Mouse (Mus musculus) embryo, embryonic 11.5 days (tissue): ENCODE measurements around the gene Opcml.

Source experiments
- DNase-seq: peaks from one replicate; pipeline ENCODE4 v3.0.0-alpha.2; 2012; ENCODE audit warnings: low read depth, low spot score

Gene Opcml

GRCm38 (mm10) chr9:28439433-28440191 is 649.0 kb downstream of the Opcml start:
- no peak for DNase-seq

GRCm38 (mm10) chr9:28440192-28440795 is 649.7 kb downstream of the Opcml start:
- no peak for DNase-seq

GRCm38 (mm10) chr9:28444485-28444884 is 653.9 kb downstream of the Opcml start:
- DNase-seq, result no peak

GRCm38 (mm10) chr9:28444972-28445371 is 654.4 kb downstream of the Opcml start:
- no peak for DNase-seq

- DNase-seq, result no peak
Measured at GRCm38 (mm10) chr9:28445863-28446262, 655.3 kb downstream of the Opcml start.

GRCm38 (mm10) chr9:28446278-28447064 is 655.9 kb downstream of the Opcml start:
- DNase-seq, result no peak

GRCm38 (mm10) chr9:28452509-28452908 is 661.9 kb downstream of the Opcml start:
- DNase-seq, result no peak

GRCm38 (mm10) chr9:28453062-28453461 is 662.5 kb downstream of the Opcml start:
- no peak for DNase-seq

GRCm38 (mm10) chr9:28457982-28458770 is 667.6 kb downstream of the Opcml start:
- DNase-seq, result no peak

- no peak for DNase-seq
Measured at GRCm38 (mm10) chr9:28463622-28464021, 673.0 kb downstream of the Opcml start.

GRCm38 (mm10) chr9:28469419-28469818 is 678.8 kb downstream of the Opcml start:
- no peak for DNase-seq

GRCm38 (mm10) chr9:28471501-28471900 is 680.9 kb downstream of the Opcml start:
- DNase-seq, result no peak

- no peak for DNase-seq
Measured at GRCm38 (mm10) chr9:28474586-28474985, 684.0 kb downstream of the Opcml start.

GRCm38 (mm10) chr9:28481261-28481660 is 690.7 kb downstream of the Opcml start:
- no peak for DNase-seq

- no peak for DNase-seq
Measured at GRCm38 (mm10) chr9:28488499-28488898, 697.9 kb downstream of the Opcml start.

GRCm38 (mm10) chr9:28489828-28490227 is 699.3 kb downstream of the Opcml start:
- DNase-seq, result no peak

GRCm38 (mm10) chr9:28490410-28490809 is 699.8 kb downstream of the Opcml start:
- no peak for DNase-seq

GRCm38 (mm10) chr9:28499841-28500794 is 709.5 kb downstream of the Opcml start:
- no peak for DNase-seq

GRCm38 (mm10) chr9:28513905-28514304 is 723.3 kb downstream of the Opcml start:
- no peak for DNase-seq

- DNase-seq, result no peak
Measured at GRCm38 (mm10) chr9:28533191-28533590, 742.6 kb downstream of the Opcml start.

GRCm38 (mm10) chr9:28535006-28535405 is 744.4 kb downstream of the Opcml start:
- DNase-seq, result no peak
